Mouse (Mus musculus): ENCODE results near the gene Dnah8. TPM values are rescaled to one million over a fixed set of nuclear protein-coding genes. Genes with fewer than 3 reads are reported as not detected.

The Dnah8 gene
- total and polyA plus RNA-seq, 2 experiments from 2014 or later, result 3.1 to 4.2 TPM

GRCm38 (mm10) chr17:30694281-30694680 lies 70.1 kb downstream of the Dnah8 start:
- Histone ChIP-seq H3K36me3 (ENCODE audit: insufficient read depth, low read length) (no peaks in the 10 kb centered on the region), H3K4me1 (ENCODE audit: insufficient read depth, low read length) (no peaks in the 10 kb centered on the region), H3K27ac (ENCODE audit: low read depth, low read length) (no peak overlapping the region), H3K4me3 (ENCODE audit: low read depth, low read length) (no peak overlapping the region), H3K27me3 (ENCODE audit: insufficient read depth, low read length) (no peaks in the 10 kb centered on the region), H3K9me3 (ENCODE audit: low read length) (no peaks in the 10 kb centered on the region), H3K4me2 (ENCODE audit: low read depth, low read length, poor library complexity, severe bottlenecking) (no peak overlapping the region), H3K9ac (replicated peaks; ENCODE audit: low read length, poor library complexity, severe bottlenecking) (no peak overlapping the region)
- no peak for TF ChIP-seq CTCF (IDR thresholded peaks at IDR 0.05)
- DNase-seq (ENCODE audit: low spot score), result no peak
- ATAC-seq (ENCODE audit: low FRiP score), result no peak
- 78% methylated on average over 9 of the region's 9 CpGs for WGBS

- no peak overlapping the region for H3K27ac ChIP-seq (ENCODE audit: low read depth, low read length)
Measured at GRCm38 (mm10) chr17:30714732-30715131, 90.6 kb downstream of the Dnah8 start.

GRCm38 (mm10) chr17:30718197-30718596 lies 94.0 kb downstream of the Dnah8 start:
- DNase-seq (ENCODE audit: low spot score), result no peak
- no peaks in the 10 kb centered on the region for H3K27me3 ChIP-seq (ENCODE audit: insufficient read depth, low read length)
- no peak overlapping the region for H3K9ac ChIP-seq (replicated peaks; ENCODE audit: low read length, poor library complexity, severe bottlenecking)
- TF ChIP-seq CTCF (IDR thresholded peaks at IDR 0.05), result no peak
- no peak overlapping the region for H3K4me3 ChIP-seq (ENCODE audit: low read depth, low read length)
- H3K36me3 ChIP-seq (ENCODE audit: insufficient read depth, low read length), result no peaks in the 10 kb centered on the region
- no peaks in the 10 kb centered on the region for H3K9me3 ChIP-seq (ENCODE audit: low read length)
- no peak overlapping the region for H3K27ac ChIP-seq (ENCODE audit: low read depth, low read length)
- no peak overlapping the region for H3K4me2 ChIP-seq (ENCODE audit: low read depth, low read length, poor library complexity, severe bottlenecking)
- 91% methylated on average over 7 of the region's 7 CpGs for WGBS
- no peak for ATAC-seq (ENCODE audit: low FRiP score)
- no peaks in the 10 kb centered on the region for H3K4me1 ChIP-seq (ENCODE audit: insufficient read depth, low read length)

More at GRCm38 (mm10) chr17:30714732-30715131, 90.6 kb downstream of the Dnah8 start:
- Histone ChIP-seq H3K4me2 (ENCODE audit: low read depth, low read length, poor library complexity, severe bottlenecking) (no peak overlapping the region), H3K9ac (replicated peaks; ENCODE audit: low read length, poor library complexity, severe bottlenecking) (no peak overlapping the region), H3K4me1 (ENCODE audit: insufficient read depth, low read length) (no peaks in the 10 kb centered on the region), H3K27me3 (ENCODE audit: insufficient read depth, low read length) (no peaks in the 10 kb centered on the region), H3K4me3 (ENCODE audit: low read depth, low read length) (no peak overlapping the region), H3K9me3 (ENCODE audit: low read length) (no peaks in the 10 kb centered on the region), H3K36me3 (ENCODE audit: insufficient read depth, low read length) (no peaks in the 10 kb centered on the region)
- TF ChIP-seq CTCF (IDR thresholded peaks at IDR 0.05), result peak; percentile 42
- DNase-seq (ENCODE audit: low spot score) (no peak), ATAC-seq (ENCODE audit: low FRiP score) (no peak)
- 75% methylated on average over 3 of the region's 3 CpGs for WGBS

- Histone ChIP-seq H3K27ac (ENCODE audit: low read depth, low read length) (no peak overlapping the region), H3K4me1 (ENCODE audit: insufficient read depth, low read length) (no peaks in the 10 kb centered on the region), H3K4me2 (ENCODE audit: low read depth, low read length, poor library complexity, severe bottlenecking) (no peak overlapping the region), H3K36me3 (ENCODE audit: insufficient read depth, low read length) (no peaks in the 10 kb centered on the region), H3K4me3 (ENCODE audit: low read depth, low read length) (no peak overlapping the region), H3K9ac (replicated peaks; ENCODE audit: low read length, poor library complexity, severe bottlenecking) (no peak overlapping the region), H3K27me3 (ENCODE audit: insufficient read depth, low read length) (no peaks in the 10 kb centered on the region), H3K9me3 (ENCODE audit: low read length) (no peaks in the 10 kb centered on the region)
- TF ChIP-seq CTCF (IDR thresholded peaks at IDR 0.05), result no peak; the same call in 1 of the 2 replicates
- DNase-seq (ENCODE audit: low spot score), result no peak
- 86% methylated on average over 5 of the region's 5 CpGs for WGBS
- no peak for ATAC-seq (ENCODE audit: low FRiP score)
Measured at GRCm38 (mm10) chr17:30719031-30719430, 94.9 kb downstream of the Dnah8 start.

GRCm38 (mm10) chr17:30727788-30728187 lies 103.6 kb downstream of the Dnah8 start:
- no peak overlapping the region for H3K9ac ChIP-seq (replicated peaks; ENCODE audit: low read length, poor library complexity, severe bottlenecking)
- no peak overlapping the region for H3K27ac ChIP-seq (ENCODE audit: low read depth, low read length)
- 65% methylated on average over 4 of the region's 4 CpGs for WGBS
- H3K9me3 ChIP-seq (ENCODE audit: low read length), result no peaks in the 10 kb centered on the region
- no peak for DNase-seq (ENCODE audit: low spot score)
- H3K4me1 ChIP-seq (ENCODE audit: insufficient read depth, low read length), result no peaks in the 10 kb centered on the region
- H3K4me2 ChIP-seq (ENCODE audit: low read depth, low read length, poor library complexity, severe bottlenecking), result no peak overlapping the region
- no peak overlapping the region for H3K4me3 ChIP-seq (ENCODE audit: low read depth, low read length)
- H3K36me3 ChIP-seq (ENCODE audit: insufficient read depth, low read length), result no peaks in the 10 kb centered on the region
- H3K27me3 ChIP-seq (ENCODE audit: insufficient read depth, low read length), result no peaks in the 10 kb centered on the region
- TF ChIP-seq CTCF (IDR thresholded peaks at IDR 0.05), result peak; percentile 31; the same call in 1 of the 2 replicates
- ATAC-seq (ENCODE audit: low FRiP score), result no peak

- no peaks in the 10 kb centered on the region for H3K27me3 ChIP-seq (ENCODE audit: insufficient read depth, low read length)
- WGBS, result 86% methylated on average over 3 of the region's 3 CpGs
- no peak overlapping the region for H3K4me3 ChIP-seq (ENCODE audit: low read depth, low read length)
- DNase-seq (ENCODE audit: low spot score) (no peak), ATAC-seq (ENCODE audit: low FRiP score) (no peak)
- no peaks in the 10 kb centered on the region for H3K9me3 ChIP-seq (ENCODE audit: low read length)
- H3K36me3 ChIP-seq (ENCODE audit: insufficient read depth, low read length), result no peaks in the 10 kb centered on the region
- H3K4me1 ChIP-seq (ENCODE audit: insufficient read depth, low read length), result no peaks in the 10 kb centered on the region
- H3K27ac ChIP-seq (ENCODE audit: low read depth, low read length), result no peak overlapping the region
- H3K4me2 ChIP-seq (ENCODE audit: low read depth, low read length, poor library complexity, severe bottlenecking), result no peak overlapping the region
- TF ChIP-seq CTCF (IDR thresholded peaks at IDR 0.05), result no peak
- H3K9ac ChIP-seq (replicated peaks; ENCODE audit: low read length, poor library complexity, severe bottlenecking), result no peak overlapping the region
Measured at GRCm38 (mm10) chr17:30732736-30733135, 108.6 kb downstream of the Dnah8 start.

Measured in midbrain, postnatal 0 days (tissue).